Mouse (Mus musculus): ENCODE results near the gene Lamtor1.

DNA sequence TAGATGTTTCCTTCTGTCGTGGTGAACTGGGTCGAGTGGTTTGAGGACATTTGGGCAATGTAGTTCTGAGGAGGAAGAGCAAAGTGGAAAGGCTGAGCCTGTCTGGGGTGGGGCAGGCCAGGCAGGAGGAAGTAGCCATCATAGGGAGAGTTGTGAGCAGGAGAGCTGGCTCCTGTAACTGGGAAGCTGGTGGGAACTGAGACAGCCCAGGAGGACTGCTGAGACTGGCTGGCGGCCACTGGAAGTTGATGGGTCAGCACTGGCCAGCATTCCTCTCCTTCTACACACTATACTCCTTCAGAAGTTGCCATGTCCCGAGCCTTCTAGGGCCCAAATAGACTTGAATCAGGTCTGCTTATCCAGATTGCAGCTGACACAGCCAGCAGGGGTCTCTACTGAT, 2.7 kb downstream of the Lamtor1 start:
- no peak for TF ChIP-seq CTCF (IDR thresholded peaks at IDR 0.05; ENCODE audit: insufficient read depth, low read length)
- no peak for TF ChIP-seq POLR2A (IDR thresholded peaks at IDR 0.05; ENCODE audit: borderline replicate concordance, extremely low read depth, low read depth, low read length)
